Mouse (Mus musculus): ENCODE results near the gene Dct.

The Dct gene

DNA sequence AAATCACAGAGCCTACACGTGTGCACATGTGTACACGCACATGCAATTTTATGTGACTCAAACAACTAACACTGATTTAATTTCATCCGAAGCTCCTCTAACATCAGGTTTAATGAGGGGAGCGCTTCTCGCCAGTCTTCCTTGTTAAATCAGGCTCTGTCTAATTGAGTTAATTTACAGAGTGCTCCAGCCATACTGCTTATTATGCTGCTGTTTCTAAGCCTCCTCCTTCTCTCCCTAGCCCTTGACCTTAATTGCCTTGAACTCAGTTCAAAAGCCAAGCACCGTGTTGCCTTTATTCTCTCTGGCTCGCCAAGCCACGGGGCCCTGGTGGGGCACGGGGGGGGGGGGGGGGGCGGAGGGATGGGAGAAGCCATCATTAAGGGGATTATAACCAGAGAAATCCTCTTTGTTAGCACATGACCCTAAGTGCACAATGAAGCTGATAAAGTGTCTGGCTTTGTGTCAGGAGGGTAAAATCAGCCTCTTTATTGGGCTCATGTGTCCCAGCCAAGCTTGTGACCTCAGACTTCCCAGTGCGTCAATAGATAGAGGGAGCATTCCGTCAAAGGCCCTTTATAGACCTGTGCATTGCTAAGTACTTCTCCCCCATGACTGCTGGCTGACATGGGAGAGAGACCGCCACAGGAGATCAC, at the start of gene Dct:
TSS of gene Dct (minus strand) at position 270 of the 656 bp plus-strand sequence.
- whole genome bisulfite sequencing: 37% methylated on average over 13 of the region's 13 CpGs

DNA sequence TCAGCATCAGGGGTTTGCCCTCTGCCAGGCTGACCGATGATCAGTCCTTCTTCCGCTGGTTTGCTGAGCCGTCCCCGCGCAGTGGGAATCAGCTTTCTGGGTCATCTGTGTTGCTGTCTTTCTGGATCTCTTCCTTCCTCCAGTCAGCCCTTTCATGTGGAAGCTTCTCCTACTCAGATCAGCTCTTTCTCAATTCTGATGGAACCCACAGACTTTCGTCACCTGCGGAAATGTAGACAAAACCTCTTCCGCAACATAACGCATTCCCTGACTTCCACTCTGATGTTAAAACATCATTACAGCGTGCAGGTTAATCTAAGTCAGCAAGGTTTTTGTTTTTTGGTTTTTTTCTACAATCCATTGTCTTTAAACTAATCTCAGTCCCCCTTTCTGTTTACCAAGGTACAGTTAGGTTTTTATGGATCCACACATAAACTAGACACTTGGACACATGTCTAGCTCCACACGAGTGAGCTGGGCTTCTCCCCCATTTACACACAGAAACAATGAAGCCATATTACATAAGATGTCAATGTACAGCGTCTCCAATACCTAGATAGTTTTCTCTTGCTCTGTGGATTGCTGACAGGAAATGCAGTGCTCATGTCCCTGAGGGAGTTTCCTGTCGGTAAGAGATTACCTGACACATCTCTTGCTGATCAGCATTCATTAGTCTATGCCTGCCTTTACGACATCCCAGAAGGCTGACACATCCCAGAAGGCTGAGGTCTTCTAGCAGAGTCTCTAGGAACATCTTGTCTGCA, 49.4 kb upstream of the Dct start:
- 85% methylated on average over 14 of the region's 14 CpGs for WGBS

DNA sequence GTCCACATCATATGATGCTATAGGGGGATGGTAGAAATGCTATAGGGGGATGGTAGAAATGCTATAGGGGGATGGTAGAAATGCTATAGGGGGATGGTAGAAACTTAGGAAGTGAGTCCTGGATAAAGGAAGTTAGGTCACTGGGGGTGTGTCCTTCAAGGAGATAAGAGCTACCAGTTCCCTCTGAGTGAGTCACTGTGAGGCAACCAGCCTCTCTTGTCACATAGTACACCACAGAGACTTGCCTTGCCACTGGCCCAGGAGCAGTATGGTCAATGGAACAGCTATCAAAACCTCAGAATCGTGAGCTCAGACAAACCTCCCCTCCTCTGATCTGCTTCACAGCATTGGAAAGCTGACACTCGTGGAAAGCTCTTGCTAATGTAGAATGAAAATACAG, 46.2 kb upstream of the Dct start:
- 65% methylated on average over 2 of the region's 2 CpGs for WGBS

DNA sequence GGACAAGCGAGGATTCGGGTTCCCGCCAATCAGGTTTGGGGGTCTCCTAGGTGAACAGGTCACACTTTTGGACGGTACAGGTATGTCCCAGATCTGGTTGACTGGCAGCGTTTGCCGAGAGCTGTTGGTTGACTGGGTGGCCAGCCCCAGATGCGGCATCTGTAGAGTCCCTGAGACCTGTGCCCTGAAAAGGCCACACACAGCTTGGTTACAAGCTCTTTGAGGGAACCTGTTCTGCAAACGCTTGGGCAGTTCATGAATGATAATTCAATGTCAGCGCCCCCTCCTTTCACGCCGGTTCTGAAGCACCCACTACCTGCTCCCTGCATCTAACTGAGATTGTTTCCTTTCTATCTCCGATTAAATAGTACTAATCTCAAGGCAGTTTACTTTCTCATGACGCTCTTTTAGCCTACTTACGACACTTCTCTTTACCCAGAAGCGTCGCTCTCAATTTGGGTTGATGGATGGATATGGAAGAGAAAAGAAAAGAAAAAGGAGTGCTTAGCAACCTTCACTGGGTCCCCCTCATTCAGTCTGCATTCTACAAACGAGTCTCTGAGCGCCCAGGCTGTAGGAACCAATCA, 37.9 kb upstream of the Dct start:
- 2% methylated on average over 18 of the region's 18 CpGs for WGBS

DNA sequence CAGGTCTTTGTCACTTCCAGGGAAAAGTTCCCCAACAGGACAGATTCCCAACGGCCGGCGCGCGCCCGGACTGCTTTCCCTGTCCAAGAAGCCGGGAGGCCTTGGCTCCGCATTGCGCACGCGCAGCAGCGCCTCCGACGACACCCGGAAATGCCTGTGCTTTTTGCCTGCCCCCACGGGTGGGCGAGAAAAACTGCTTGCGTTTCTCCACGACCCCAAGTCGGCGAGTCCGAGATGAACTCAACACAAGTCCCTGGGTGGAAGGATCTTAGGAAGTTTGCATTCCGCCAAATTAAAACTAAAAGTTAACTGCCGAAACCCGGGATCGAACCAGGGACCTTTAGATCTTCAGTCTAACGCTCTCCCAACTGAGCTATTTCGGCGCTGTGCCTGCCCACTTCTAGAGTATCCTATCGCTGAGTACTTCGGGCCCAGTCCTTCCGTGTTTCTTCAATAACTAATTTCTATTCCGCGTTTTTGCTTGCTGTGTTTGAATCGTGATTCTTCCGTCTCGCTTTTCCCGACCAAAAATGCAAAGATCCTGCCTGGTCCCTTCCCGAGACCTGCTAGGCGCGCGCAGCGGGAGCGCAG, 37.3 kb upstream of the Dct start:
- whole genome bisulfite sequencing: under 1% methylated on average over 44 of the region's 44 CpGs

DNA sequence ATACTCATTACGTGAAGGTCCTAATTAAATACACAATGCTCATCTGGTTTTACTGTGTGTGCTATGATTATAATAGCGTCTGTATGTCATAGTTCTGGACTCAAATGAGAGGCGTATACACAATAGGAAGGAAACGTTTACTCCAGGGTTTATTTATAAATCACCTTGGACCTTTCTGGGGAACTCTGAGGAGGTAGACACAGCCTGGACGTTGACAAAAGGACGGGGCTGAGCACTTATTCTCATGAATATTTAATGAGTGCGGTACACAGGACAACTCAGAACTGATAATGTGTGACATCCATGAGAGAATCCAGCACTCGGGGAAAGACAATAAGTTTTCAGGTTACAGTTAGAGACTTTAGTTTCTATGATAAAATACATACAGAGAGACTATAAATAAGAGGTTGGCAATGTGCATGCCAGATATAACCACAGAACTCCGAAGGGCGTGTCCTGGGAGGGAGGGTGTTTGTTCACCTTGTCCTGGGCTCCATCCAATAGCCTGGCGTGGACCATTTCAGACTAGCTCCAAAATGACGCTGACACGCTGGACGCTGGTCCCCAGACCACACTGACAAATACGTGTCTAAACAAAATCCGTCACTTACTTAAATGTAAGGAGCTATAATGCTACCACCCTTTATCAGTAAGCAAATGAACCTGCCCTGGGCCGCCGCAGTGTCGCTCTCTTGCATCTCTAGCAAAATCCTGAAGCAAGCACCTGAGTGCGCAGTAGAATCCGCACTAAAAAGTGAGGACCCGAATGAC, 36.6 kb upstream of the Dct start:
- WGBS: 3% methylated on average over 22 of the region's 22 CpGs

DNA sequence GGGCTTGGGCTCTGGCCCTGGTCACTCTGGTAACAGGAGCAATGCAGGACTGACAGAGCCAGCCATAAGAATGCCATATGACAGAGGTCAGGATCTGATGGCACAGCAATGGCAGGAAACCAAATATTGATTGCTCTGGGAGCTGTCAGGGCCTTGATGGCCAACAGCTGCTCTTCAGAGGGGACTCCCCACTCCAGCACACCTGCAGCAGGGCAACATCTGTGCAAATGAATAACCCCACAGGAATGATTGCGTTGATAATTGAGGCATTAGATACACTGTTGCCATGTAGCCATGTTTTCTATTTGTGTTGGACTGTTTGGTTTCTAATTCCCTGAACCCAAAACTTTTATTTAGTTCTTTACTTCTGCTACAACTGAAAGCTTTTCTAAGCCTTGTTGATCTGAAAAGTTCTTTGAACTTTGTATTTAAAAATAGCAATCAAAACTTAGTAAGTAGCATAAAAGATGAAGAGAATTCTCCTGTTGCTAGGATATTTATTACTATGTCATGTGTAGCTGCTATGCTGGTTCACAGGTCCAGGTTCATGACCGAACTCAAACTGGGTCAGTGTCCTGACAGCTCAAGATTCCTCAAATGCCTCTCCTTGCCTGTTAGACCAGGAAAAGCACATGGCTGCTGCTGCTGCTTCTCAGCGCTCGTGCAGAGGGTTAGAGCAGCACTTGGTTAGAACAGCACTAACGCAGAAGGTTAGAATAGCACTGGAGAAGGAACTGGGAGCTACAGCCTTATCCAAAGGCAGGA, 34.4 kb upstream of the Dct start:
- WGBS: 80% methylated on average over 5 of the region's 5 CpGs

DNA sequence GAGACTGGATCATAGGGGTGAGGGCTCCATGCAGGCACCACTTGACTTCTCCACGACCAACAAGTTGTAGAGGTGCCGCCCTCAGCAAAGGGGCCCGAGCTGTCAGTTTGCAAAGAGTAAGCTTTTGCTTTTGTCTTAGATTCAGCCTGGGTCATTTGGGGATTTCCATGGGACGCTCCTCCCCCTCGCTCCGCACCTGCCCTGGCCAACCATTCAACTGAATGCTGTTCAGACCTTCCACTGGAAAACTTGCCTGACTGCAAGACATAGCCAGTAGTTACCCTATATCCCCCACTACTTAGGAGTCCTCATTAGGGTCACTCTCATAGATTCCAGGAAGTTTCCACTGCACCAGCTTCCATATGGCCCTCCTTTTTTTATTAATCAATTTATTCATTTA, 31.8 kb upstream of the Dct start:
- WGBS: 93% methylated on average over 6 of the region's 6 CpGs

DNA sequence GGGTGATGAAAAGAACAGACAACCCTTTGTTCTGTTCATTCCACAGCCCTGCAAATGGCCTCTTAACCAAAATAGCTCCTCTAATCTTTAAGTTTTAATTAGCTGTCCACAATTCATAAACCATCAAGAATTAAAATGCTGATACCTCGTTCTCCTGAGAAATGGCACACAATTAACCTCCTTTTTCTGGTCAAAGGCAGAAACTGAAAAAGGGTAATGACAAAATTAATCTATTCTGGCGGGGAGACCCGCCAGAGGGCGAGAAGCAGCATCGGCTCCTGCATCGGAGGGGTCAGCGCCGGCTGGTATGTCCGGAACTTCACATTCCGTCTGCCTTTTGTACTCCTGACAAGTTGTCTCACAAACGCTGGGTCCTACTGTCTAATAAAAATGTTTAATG, 28.6 kb upstream of the Dct start:
- 32% methylated on average over 11 of the region's 11 CpGs for WGBS

DNA sequence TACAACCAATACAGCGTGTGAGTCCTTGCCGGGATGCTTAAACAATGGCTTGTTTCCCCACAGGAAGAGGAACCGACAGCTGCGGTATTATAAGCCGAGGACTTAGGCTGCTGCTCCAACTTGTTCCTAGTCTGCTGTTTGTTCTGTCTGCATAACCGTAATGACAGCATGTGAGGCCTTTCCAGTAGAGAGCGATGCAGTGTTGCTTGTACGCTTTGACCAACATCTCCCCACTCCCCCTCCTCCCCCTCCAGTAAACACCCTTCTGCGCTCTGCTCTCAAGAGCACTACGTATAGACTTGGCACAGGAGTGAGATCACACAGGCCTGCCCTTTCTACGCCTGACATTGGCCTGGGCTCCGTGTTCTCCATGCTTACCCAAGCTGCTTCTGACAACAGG, 18.1 kb upstream of the Dct start:
- 55% methylated on average over 12 of the region's 12 CpGs for WGBS

DNA sequence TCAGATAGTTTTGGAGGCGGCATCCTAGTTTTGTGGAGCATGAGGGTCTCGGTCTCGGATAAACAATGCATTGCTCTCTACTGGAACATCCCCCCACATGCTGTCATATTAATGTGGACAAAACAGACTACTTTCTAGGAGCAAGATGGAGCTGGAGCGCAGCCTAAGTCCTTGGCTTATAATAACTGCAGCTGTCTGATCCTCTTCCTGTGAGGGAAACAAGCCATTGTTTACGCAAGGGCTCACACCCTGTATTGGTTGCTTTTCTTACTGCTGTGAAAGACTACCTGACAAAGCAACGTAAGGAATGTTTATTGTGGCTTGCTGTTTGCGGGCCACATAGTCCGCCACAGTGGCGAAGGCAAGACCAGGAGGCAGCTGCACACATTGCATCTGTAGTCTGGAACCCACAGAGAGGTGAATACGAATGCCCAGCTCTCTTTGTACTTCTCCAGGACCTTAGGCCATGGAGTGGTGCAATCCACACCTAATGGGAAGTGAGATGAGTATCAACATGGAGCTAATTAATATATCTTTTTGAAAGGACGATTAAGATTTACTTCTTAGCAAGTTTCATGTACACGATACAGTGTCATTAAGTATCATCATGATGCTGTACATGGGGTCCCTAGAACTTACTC, 17.5 kb upstream of the Dct start:
- WGBS: 79% methylated on average over 12 of the region's 12 CpGs

DNA sequence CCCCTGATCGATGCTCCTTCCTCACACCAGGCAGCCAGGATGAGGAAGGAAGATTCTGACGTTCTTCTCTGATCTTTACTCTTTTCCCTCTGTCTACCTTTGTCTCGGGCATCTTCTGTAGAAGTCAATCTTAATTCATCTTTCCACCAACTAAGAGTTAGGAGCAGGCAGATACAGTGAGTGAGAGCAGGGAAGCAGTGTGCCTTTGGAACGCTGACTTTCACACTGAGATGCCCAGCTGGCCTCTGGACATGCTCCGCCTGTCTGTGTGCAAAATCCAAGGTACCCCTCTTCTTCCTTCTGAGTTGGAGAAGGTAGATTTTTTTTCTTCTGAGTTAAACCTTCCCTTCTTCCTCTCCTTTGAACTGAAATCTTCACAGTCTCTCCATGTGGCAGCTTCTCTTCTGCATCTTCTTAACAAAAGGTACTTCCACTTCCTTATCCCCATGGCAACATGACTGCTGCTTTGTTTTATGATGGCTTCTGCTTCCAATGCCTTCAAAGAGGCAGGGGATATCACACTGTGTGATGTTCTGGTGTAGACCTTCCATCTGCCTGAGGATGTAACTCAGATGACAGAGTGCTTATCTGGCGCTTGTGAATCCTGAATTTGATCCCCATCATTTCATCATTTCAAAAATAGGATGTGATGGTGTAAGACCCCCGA, 9.9 kb upstream of the Dct start:
- WGBS: 83% methylated on average over 7 of the region's 7 CpGs

DNA sequence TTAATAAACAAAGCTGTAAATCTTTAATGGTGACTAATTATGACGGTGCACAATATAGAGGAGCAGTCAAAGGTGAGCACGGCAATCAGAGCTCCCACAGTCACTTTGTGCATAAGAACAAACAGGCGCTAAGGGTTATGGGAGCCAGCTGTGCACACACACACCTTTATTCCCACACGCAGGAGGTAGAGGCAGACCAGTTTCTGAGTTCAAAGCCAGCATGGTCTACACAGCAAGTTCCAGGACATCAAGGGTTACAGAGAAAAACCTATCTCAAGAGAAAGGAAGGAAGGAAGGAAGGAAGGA, 6.5 kb upstream of the Dct start:
- 88% methylated on average over 4 of the region's 4 CpGs for WGBS

DNA sequence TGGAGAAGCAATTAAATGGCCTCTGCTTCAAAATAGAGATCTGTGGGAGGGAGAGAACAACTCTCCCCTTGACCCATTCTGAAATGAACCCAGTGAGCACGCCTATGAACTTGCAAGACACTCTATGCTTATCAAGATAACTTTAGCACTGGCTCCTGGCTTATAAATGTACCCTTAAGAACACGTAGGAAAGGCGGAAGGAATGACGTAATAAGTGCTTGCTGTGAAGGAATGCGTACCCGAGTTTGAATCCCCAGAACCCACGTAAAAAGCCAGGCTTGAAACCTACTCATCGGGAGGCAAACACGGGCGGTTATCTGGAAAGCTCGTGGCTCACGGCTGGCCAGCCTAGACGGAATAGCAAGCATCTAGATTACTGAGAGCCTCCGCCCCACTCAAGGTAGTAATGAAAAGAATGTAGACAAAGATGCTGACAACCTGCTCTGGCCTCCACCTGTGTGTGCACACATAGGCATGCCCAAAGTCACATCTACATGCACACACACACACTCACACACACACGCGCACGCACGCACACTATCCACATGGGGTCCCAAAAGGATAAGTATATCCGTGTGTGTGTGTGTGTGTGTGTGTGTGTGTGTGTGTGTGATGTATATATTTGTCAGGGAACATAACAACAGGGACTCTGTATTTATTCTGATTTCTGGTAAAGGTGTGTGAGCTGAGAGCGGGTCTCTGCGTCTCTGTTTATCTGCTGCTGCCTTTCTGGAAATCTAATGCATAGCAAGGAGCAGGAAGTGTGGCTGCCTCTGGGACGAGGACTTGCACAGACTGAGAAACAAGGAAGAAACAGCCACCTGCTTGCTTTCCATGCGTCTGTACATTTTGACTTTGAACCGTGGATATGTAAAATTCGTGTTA, 5.9 kb upstream of the Dct start:
- 91% methylated on average over 25 of the region's 25 CpGs for WGBS

DNA sequence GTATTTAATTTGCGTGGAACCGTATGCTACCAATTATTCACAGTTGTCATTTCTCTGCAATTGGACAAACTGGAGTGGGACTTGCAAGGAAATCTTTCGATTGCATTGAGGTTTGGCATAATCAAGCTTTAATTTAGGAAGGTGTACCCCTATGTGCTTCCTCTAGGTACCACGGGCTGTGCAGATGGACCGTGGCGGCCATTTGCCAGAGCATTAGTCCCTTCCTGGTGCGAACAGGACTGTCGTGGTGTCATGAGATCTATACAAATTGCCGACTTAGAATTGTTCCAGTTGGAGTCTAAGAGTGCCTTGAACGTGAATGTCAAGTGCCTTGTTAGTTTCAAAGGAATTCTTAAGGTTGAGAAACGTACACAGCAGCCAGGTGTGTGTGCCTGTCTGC, 726 bp upstream of the Dct start:
- 51% methylated on average over 11 of the region's 11 CpGs for WGBS

DNA sequence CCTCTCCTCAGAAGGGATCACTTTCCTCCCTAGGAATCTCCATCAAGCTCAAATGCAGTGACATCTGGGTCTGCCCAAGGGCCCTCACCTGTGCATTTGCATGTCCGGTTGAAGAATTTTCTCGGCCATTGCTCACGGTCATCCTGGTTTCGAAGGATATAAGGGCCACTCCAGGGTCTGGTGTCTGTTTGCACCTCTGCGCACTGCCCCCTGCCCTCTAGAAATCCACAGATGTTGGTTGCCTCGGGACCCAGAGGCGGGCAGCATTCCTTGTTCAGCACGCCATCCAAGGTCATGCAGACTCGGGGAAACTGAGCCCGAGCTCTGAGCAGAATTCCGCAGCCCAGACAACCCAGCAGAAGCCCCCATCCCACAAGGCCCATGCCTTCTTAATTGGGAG, 648 bp downstream of the Dct start:
- 87% methylated on average over 11 of the region's 11 CpGs for WGBS

DNA sequence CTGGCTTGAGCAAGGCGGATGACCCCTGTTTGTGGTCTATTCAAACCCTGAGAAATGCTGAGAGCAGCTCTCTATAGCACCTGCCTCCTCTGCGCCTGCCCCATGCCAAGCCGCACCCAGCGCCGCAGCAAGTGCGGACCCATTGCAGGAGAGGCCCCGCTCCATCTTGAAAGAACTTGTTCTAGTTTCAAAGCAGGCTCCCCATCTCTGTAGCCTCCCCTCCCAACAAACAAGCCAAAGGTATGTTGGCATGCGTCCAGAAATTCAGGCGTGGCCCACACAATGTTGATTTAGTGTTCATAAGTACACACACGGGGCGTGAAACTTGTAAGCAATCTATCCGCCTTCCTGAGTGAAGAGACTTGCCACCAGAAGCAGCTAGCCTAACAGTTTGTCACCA, 1.1 kb downstream of the Dct start:
- 79% methylated on average over 12 of the region's 12 CpGs for WGBS

DNA sequence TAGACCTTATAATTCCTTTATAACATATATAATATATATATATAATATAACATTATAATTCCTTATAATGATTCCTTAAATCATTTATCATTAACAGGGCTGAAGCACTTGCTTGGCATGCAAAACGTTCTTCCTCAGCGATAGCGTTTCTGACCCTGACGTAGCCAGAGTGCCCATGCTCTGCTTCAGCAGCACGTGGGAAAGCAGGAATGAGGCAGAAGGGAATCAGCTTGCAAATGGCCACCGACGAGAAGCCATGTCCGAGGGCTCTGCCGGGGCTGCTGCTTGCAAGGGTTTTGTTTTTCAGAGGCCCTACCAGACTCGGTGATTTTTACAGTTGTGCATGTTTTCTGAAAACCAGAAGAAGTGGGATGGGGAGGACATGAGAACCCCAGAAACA, 1.6 kb downstream of the Dct start:
- WGBS: 62% methylated on average over 10 of the region's 10 CpGs

DNA sequence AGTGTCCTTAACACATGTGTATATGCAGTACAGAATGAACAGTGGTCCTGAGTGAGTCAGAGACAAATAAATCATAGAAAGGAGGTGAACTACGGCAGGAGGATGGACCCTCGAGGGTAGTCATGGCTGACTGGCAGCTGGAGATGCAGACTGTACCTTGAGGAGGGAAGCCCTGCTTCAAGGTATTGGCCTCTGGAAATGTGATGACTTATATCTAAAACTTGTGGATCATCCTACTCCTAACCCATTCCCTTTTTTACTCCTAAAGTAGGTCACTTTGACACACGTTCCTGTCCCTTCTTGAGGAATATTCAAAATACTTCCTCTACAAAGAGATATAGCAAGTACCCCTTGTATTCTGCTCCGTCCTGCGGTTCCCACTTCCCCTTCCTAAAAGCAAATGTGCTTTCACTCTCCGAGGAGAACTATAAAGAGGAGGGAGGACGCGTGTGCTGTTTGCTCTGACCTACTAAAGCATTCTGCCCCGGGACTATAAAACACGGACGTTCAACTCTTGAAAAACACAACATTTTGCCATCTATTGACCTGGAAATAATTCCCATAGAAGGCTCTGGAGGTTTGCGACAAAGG, 2.3 kb downstream of the Dct start:
- 52% methylated on average over 12 of the region's 12 CpGs for WGBS

Measured in cerebral cortex, adult 2 months (tissue).